Mouse (Mus musculus) heart, postnatal 0 days (tissue): ENCODE results near the gene Fam189a1.

ENCODE experiments used
- CTCF ChIP-seq: IDR thresholded peaks from 2 replicates; pipeline ENCODE4 v1.5.1; 2016; ENCODE audit warnings: antibody characterized with exemption, control low read depth, low read depth
- EP300 ChIP-seq: IDR thresholded peaks from 2 replicates; pipeline ENCODE4 v1.6.1; 2016; ENCODE audit warnings: antibody characterized with exemption, low read depth

DNA sequence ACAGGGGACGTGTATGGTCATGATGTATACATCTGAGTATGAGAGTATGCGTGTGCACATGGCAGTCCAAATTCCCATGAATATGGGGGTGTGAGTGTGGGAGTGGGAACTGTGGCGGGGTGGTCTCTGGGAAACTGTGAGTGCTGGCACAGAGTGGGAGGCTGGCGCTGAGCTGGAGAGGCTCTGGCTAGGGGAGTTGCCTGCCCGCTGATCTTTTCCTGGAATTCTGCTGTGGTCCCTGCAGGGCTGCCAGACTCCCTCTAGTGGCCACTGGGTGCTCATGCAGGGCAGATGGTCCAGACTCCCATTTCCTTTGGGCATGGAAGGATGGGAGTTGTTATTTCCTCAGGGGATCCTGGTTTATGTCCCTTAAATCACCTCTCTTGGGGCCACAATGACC, 404.9 kb downstream of the Fam189a1 start:
- TF ChIP-seq EP300 (no peak), CTCF (peak; percentile 92)
